Mouse (Mus musculus) heart, adult 8-10 months (tissue): Measurements from ENCODE around the gene Dnmt1. TPM values are rescaled to one million over a fixed set of nuclear protein-coding genes. Genes with fewer than 3 reads are reported as not detected.
A peak's percentile ranks its signal among the peaks of the same experiment; 100 is the strongest.

Source experiments
- DNase-seq: peaks from one replicate; pipeline ENCODE4 v3.0.0; 2022; ENCODE audit warnings: low spot score
- total RNA-seq, 4 experiments: library from RNA; stranded (reverse); gene quantifications; 2 replicates each; pipeline ENCODE4 v1.2.4; 2022

Dnmt1 gene
- total RNA-seq, 4 experiments from 2014 or later, result 10.8 to 14.5 (median 12.3) TPM

GRCm38 (mm10) chr9:20887191-20887590, 72.5 kb downstream of the Dnmt1 start:
- DNase-seq, result no peak

- DNase-seq, result no peak
Measured at GRCm38 (mm10) chr9:20886563-20886962, 73.1 kb downstream of the Dnmt1 start.

- DNase-seq, result no peak
Measured at GRCm38 (mm10) chr9:20879097-20879792, 80.4 kb downstream of the Dnmt1 start, which contains the start of gene Angptl6. Gene Angptl6, minus strand, starts transcription at chr9:20879727.

GRCm38 (mm10) chr9:20878710-20879065, 81.0 kb downstream of the Dnmt1 start:
- DNase-seq, result no peak

- peak; percentile 99 for DNase-seq
Measured at GRCm38 (mm10) chr9:20878041-20878709, 81.5 kb downstream of the Dnmt1 start.

- no peak for DNase-seq
Measured at GRCm38 (mm10) chr9:20877118-20878040, 82.3 kb downstream of the Dnmt1 start.

GRCm38 (mm10) chr9:20876318-20877117, 83.2 kb downstream of the Dnmt1 start:
- DNase-seq, result no peak

- no peak for DNase-seq
Measured at GRCm38 (mm10) chr9:20875021-20875790, 84.5 kb downstream of the Dnmt1 start.

- no peak for DNase-seq
Measured at GRCm38 (mm10) chr9:20873521-20873920, 86.2 kb downstream of the Dnmt1 start.

GRCm38 (mm10) chr9:20872991-20873390, 86.7 kb downstream of the Dnmt1 start:
- DNase-seq, result no peak

- DNase-seq, result no peak
Measured at GRCm38 (mm10) chr9:20870211-20871173, 89.2 kb downstream of the Dnmt1 start.

- DNase-seq, result no peak
Measured at GRCm38 (mm10) chr9:20869246-20869645, 90.4 kb downstream of the Dnmt1 start.

- DNase-seq, result no peak
Measured at GRCm38 (mm10) chr9:20868448-20869001, 91.2 kb downstream of the Dnmt1 start, which contains the start of gene A230050P20Rik. Gene A230050P20Rik, plus strand, starts transcription at chr9:20868642.

GRCm38 (mm10) chr9:20866879-20867278, 92.8 kb downstream of the Dnmt1 start:
- DNase-seq, result no peak

GRCm38 (mm10) chr9:20862225-20862624, 97.5 kb downstream of the Dnmt1 start:
- no peak for DNase-seq

- no peak for DNase-seq
Measured at GRCm38 (mm10) chr9:20861821-20862220, 97.9 kb downstream of the Dnmt1 start.

- DNase-seq, result no peak
Measured at GRCm38 (mm10) chr9:20859926-20860325, 99.8 kb downstream of the Dnmt1 start.
